10 mouse cellular contexts compared by ENCODE assay signal in the genomic region with DNA sequence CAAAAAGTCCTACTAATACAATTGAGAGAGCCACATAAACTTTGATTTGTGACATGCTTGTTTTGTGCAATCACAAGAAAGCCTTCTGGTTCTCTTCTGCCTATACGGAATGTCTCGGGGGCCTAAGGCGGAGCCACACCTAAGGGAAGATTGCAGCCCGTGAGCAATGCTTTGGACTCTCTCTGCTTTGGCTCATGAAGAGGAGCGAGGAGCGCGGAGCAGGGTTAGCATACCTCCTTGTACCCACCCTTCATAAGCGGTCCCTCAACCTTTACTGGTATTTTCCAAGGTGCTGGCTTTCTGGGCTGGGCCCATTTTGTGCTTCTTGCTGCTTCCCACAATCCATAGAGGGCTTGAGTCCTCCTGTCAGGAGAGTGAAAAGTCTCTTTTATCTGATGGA.
A peak's percentile ranks its signal among the peaks of the same experiment; 100 is the strongest.
DNase-seq lines count a peak whose midpoint lies in the region; ATAC-seq and TF ChIP-seq lines count a peak whose summit lies in the region.
"Had no signal": no experiment of that assay in that cellular context is flagged by ENCODE, and none has a peak within 500 bp of the region (broad histone marks: within the 10 kb centered on the region; RNA-seq: fewer than 3 reads in every experiment).

No protein-coding gene starts in this region.

- no peak overlapping the region for H3ac ChIP-seq in myocyte (ENCODE audit: control insufficient read depth, insufficient read length)

- H3K36me3 ChIP-seq in neural tube, embryonic 13.5 days = no peaks in the 10 kb centered on the region
- no peaks in the 10 kb centered on the region for H3K36me3 ChIP-seq in intestine, embryonic 15.5 days
- H3K36me3 ChIP-seq in myocyte (ENCODE audit: control insufficient read depth, insufficient read depth) = no peaks in the 10 kb centered on the region
- H3K36me3 ChIP-seq: neural tube, embryonic 12.5 days had no signal

- WGBS in neural tube, embryonic 13.5 days = 79% methylated on average over 8 of the region's 8 CpGs
- 45% methylated on average over 8 of the region's 8 CpGs for WGBS in intestine, embryonic 15.5 days

- no peaks in the 10 kb centered on the region for H3K27me3 ChIP-seq in neural tube, embryonic 13.5 days
- H3K27me3 ChIP-seq in intestine, embryonic 15.5 days (replicated peaks) = no peaks in the 10 kb centered on the region
- no peaks in the 10 kb centered on the region for H3K27me3 ChIP-seq in myocyte (ENCODE audit: control insufficient read depth, insufficient read depth, insufficient read length)
- H3K27me3 ChIP-seq: neural tube, embryonic 12.5 days had no signal

- peak; percentile 22 to 54 for DNase-seq in heart, adult 18-20 months
- DNase-seq in heart, adult 9 months (ENCODE audit: low spot score in 2 of 2) = no peak
- no peak for DNase-seq in neural tube, embryonic 10.5 days (ENCODE audit: extremely low spot score, low spot score)
- no peak for DNase-seq in left cerebral cortex, adult 2 months (ENCODE audit: extremely low spot score in 1 of 2, low spot score in 2 of 2)
- no peak for DNase-seq in right cerebral cortex, adult 2 months (ENCODE audit: low spot score in 2 of 2)
- DNase-seq: cerebellum, adult 8-10 months had no signal

- H3K4me1 ChIP-seq in neural tube, embryonic 13.5 days (replicated peaks) = peaks cover 36% of the 10 kb centered on the region
- H3K4me1 ChIP-seq in intestine, embryonic 15.5 days (replicated peaks) = peaks cover 13% of the 10 kb centered on the region

- no peak for TF ChIP-seq CTCF in left cerebral cortex, adult 2 months (IDR thresholded peaks at IDR 0.05)

- TF ChIP-seq POLR2A in myocyte (IDR thresholded peaks at IDR 0.05; ENCODE audit: insufficient read length, low read depth) = no peak

- ATAC-seq in neural tube, embryonic 13.5 days (ENCODE audit: low read depth) = no peak
- ATAC-seq in intestine, embryonic 15.5 days = peak; percentile 52

- 0 out of 2 replicates have a peak overlapping the region, but pooled peaks have one; percentile 38 for H3K27ac ChIP-seq in neural tube, embryonic 13.5 days (replicated peaks)
- H3K27ac ChIP-seq in intestine, embryonic 15.5 days = peak overlapping the region; percentile 81
- H3K27ac ChIP-seq in left cerebral cortex, adult 2 months = no peak overlapping the region
- H3K27ac ChIP-seq: neural tube, embryonic 12.5 days had no signal

- H3K9ac ChIP-seq in neural tube, embryonic 13.5 days = no peak overlapping the region
- no peak overlapping the region for H3K9ac ChIP-seq in intestine, embryonic 15.5 days
- H3K9ac ChIP-seq: neural tube, embryonic 12.5 days had no signal

- 0 out of 2 replicates have a peak overlapping the region, but pooled peaks have one; percentile 11 for H3K4me2 ChIP-seq in neural tube, embryonic 13.5 days
- H3K4me2 ChIP-seq in intestine, embryonic 15.5 days (replicated peaks) = peak overlapping the region; percentile 46
- peak overlapping the region; percentile 50 for H3K4me2 ChIP-seq in myocyte (ENCODE audit: low read depth)

- peaks cover 39% of the 10 kb centered on the region for H3K79me2 ChIP-seq in myocyte (ENCODE audit: control insufficient read depth, insufficient read depth)

- H3K4me3 ChIP-seq in neural tube, embryonic 13.5 days = no peak overlapping the region
- H3K4me3 ChIP-seq in intestine, embryonic 15.5 days (replicated peaks) = no peak overlapping the region
- H3K4me3 ChIP-seq in myocyte = no peak overlapping the region
- H3K4me3 ChIP-seq in left cerebral cortex, adult 2 months = no peak overlapping the region; the same call in 1 of the 2 replicates
- H3K4me3 ChIP-seq: neural tube, embryonic 12.5 days had no signal

- H3K9me3 ChIP-seq in neural tube, embryonic 13.5 days = no peaks in the 10 kb centered on the region
- H3K9me3 ChIP-seq in intestine, embryonic 15.5 days = no peaks in the 10 kb centered on the region
- H3K9me3 ChIP-seq: neural tube, embryonic 12.5 days had no signal

- intact Hi-C loops in left cerebral cortex, adult 2 months (cut with DNase I) = no loop called here

TF ChIP-seq in myocyte, 11 proteins besides CTCF, POLR2A, EP300 and RAD21:
- no peak for TF ChIP-seq CEBPB (IDR thresholded peaks at IDR 0.05; ENCODE audit: insufficient read depth, poor library complexity, severe bottlenecking)
- TF ChIP-seq USF1 (IDR thresholded peaks at IDR 0.05; ENCODE audit: low read depth) = no peak
- TF ChIP-seq MAX (IDR thresholded peaks at IDR 0.05; ENCODE audit: low read depth) = no peak
- no peak for TF ChIP-seq E2F4 (IDR thresholded peaks at IDR 0.05; ENCODE audit: insufficient read depth)
- no peak for TF ChIP-seq TCF12 (IDR thresholded peaks at IDR 0.05; ENCODE audit: insufficient read depth, poor library complexity, severe bottlenecking)
- no peak for TF ChIP-seq REST (IDR thresholded peaks at IDR 0.05; ENCODE audit: insufficient read depth, insufficient read length)

Comparison
In these comparisons a context has a peak if more than half of its experiments do, and no peak if none do; other contexts are left out.
1. DNase-seq: peak in heart, adult 18-20 months (2 of 2); none in heart, adult 9 months (0 of 2), neural tube, embryonic 10.5 days (single experiment), left cerebral cortex, adult 2 months (0 of 2) and right cerebral cortex, adult 2 months (0 of 2).
2. Peak in every context shown above with its lines, with median percentiles within 50 percentile points of each other: H3K4me2 ChIP-seq.